Mouse (Mus musculus) heart, embryonic 10.5 days (tissue): ENCODE measurements around the gene Fam102b. TPM values are rescaled to one million over a fixed set of nuclear protein-coding genes. Genes with fewer than 3 reads are reported as not detected.

Source experiments
- DNase-seq: peaks from one replicate; pipeline ENCODE4 v3.0.0-alpha.2; 2017; ENCODE audit warnings: low spot score
- H3K27ac ChIP-seq: fragments of 300-500 bp; sonication (generic); 2 replicates; pipeline ENCODE4 v1.5.1; 2016; ENCODE audit warnings: mild to moderate bottlenecking
- H3K27me3 ChIP-seq: fragments of 300-500 bp; sonication (generic); 2 replicates; pipeline ENCODE4 v1.6.1; 2016; ENCODE audit warnings: mild to moderate bottlenecking; ENCODE audit not compliant: poor library complexity, insufficient read depth, severe bottlenecking
- H3K36me3 ChIP-seq: fragments of 300-500 bp; sonication (generic); 2 replicates; pipeline ENCODE4 v1.6.1; 2016; ENCODE audit warnings: mild to moderate bottlenecking, moderate library complexity
- H3K4me1 ChIP-seq: fragments of 300-500 bp; sonication (generic); 2 replicates; pipeline ENCODE4 v1.6.1; 2016; ENCODE audit warnings: mild to moderate bottlenecking
- H3K4me3 ChIP-seq: fragments of 300-500 bp; sonication (generic); 2 replicates; pipeline ENCODE4 v1.5.1; 2016; ENCODE audit warnings: mild to moderate bottlenecking, moderate library complexity
- H3K9me3 ChIP-seq: fragments of 300-500 bp; sonication (generic); 2 replicates; pipeline ENCODE4 v1.6.1; 2016; ENCODE audit warnings: mild to moderate bottlenecking, moderate library complexity
- WGBS: fragments of 180-500 bp; shearing (Covaris S2); methylation state at CpG from one replicate; pipeline ENCODE4 v1.1.7; 2016; 5-methylcytosine and 5-hydroxymethylcytosine counted together
- microRNA-seq: library from miRNA; unstranded; fragments of <30 nt; microRNA quantifications from one replicate; pipeline ENCODE4, GENCODE M21; 2017
- polyA plus RNA-seq: library from polyadenylated mRNA; unstranded; fragments of >200 nt; fragmentation: Nextera tagmentation; extraction: Ambion mirVana; gene quantifications from 2 replicates; pipeline ENCODE4 v1.2.1, GENCODE M21; 2016

The Fam102b gene
- polyA plus RNA-seq, 1 experiment from 2014 or later = 5.6 TPM

DNA sequence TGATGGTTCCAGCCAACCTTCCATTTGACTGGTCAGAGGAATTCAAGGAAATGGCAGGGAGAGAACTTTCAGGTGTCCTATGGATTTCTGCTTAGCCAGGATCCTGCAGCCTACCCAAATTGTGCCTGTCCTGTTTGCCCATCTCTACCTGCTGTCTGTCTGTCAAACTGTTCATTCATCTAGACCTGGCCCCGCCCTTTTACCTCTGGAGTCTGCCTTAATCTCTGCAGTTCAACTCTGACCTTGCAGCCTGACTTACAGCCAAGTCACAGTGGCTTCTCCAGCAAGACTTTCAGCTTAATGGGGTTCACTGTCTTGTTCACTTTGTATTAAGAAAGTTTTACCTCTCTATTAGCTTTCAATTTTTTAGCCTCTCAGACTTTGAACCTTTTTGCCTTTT is 101.1 kb downstream of the Fam102b start:
- 83% methylated on average over 1 of the region's 1 CpGs for WGBS
- Histone ChIP-seq H3K9me3 (no peaks in the 10 kb centered on the region), H3K27me3 (no peaks in the 10 kb centered on the region), H3K4me3 (no peak overlapping the region), H3K27ac (no peak overlapping the region), H3K4me1 (no peaks in the 10 kb centered on the region), H3K36me3 (no peaks in the 10 kb centered on the region)
- DNase-seq = no peak

DNA sequence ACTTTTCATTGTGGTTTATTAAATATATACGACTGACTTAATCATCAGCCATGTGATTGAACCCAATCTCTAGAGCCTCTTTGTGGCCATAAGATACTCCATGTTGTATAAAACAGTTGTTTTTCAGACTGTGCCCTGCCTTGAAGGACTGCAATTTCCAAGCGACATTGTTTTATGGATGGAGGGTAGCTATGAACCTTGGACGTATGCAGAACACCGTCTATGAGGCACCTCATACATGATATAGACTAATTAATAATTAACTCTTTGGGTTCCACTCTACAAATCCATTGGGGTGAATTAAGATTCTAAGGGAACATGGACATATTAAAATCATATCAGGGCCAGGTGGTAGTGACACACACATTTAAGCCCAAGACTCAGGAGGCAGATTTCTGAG is 101.7 kb downstream of the Fam102b start:
- Histone ChIP-seq H3K27ac (no peak overlapping the region), H3K36me3 (no peaks in the 10 kb centered on the region), H3K4me1 (no peaks in the 10 kb centered on the region), H3K27me3 (no peaks in the 10 kb centered on the region), H3K9me3 (no peaks in the 10 kb centered on the region), H3K4me3 (no peak overlapping the region)
- 89% methylated on average over 4 of the region's 4 CpGs for WGBS
- no peak for DNase-seq

DNA sequence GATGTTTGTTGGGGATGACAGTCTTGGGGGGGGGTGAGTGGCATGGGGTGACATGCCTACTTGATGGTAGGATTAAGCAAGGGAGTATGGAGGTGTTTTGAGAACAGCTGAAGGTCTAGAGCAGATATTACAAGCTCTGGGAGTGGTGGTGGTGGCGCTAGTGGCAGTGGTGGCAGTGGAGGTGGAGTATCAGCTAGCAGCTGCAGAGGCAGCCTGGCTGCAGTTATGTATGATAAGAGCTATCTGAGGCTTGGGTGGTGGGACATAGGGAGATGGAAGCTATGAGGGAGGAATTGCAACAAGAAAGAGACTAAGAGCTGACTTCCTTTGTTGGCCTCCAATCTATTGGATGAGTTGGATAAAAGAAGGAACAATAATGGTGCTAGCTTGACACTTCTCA is 105.6 kb downstream of the Fam102b start:
- Histone ChIP-seq H3K27ac (no peak overlapping the region), H3K36me3 (no peaks in the 10 kb centered on the region), H3K4me3 (no peak overlapping the region), H3K27me3 (no peaks in the 10 kb centered on the region), H3K9me3 (no peaks in the 10 kb centered on the region), H3K4me1 (no peaks in the 10 kb centered on the region)
- no peak for DNase-seq
- WGBS = 89% methylated on average over 1 of the region's 1 CpGs

Small RNAs within 50 kb of the gene (microRNA-seq; reads per million reads assigned to microRNA genes)
- not detected for gene Gm44384

Other genes starting within 250 kb of the Fam102b start
- gene Stxbp3, start 187.1 kb downstream of the Fam102b start, polyA plus RNA-seq = 29.4 and 30.8 TPM in 2 replicates
- 0.21 and 0.26 TPM in 2 replicates for gene Fndc7, start 137.6 kb downstream of the Fam102b start, polyA plus RNA-seq
- gene Prpf38b, start 115.9 kb downstream of the Fam102b start, polyA plus RNA-seq = 56.4 and 64.3 TPM in 2 replicates
- 0.18 and 0.33 TPM in 2 replicates for gene Henmt1, start 87.7 kb downstream of the Fam102b start, polyA plus RNA-seq
- gene Gm9857, start 87.2 kb downstream of the Fam102b start, polyA plus RNA-seq = not detected in 2 replicates
- not detected in 2 replicates for gene Slc25a54, start 52.9 kb upstream of the Fam102b start, polyA plus RNA-seq
- gene Slc25a24, start 95.5 kb upstream of the Fam102b start, polyA plus RNA-seq = 40.4 and 42.5 TPM in 2 replicates